Mouse (Mus musculus) heart, embryonic 14.5 days (tissue): Measurements from ENCODE around the gene Usp24. TPM values are rescaled to one million over a fixed set of nuclear protein-coding genes. Genes with fewer than 3 reads are reported as not detected.

ENCODE experiments used
- ATAC-seq: fragments of 200-750 bp; cut with Nextera tagmentation; 2 replicates; pipeline ENCODE4 v1.8.0; 2017; ENCODE audit warnings: low read depth, moderate TSS enrichment; ENCODE audit not compliant: insufficient number of reproducible peaks, insufficient read depth, low FRiP score
- H3K27ac ChIP-seq, 2 experiments: fragments of 200-500 bp in 1 of 2; fragments of 300-500 bp in 1 of 2; sonication (generic) in 1 of 2; replicated peaks in 1 of 2; 2 replicates each; pipeline ENCODE4 v1.5.1; 2012 to 2014; ENCODE audit warnings: low read depth in 2 of 2, low read length in 2 of 2, control low read depth in 1 of 2, mild to moderate bottlenecking in 1 of 2, mixed read lengths in 1 of 2; ENCODE audit not compliant: control insufficient read depth in 1 of 2, insufficient read depth in 1 of 2
- H3K27me3 ChIP-seq: fragments of 300-500 bp; sonication (generic); 2 replicates; pipeline ENCODE4 v1.6.1; 2014; ENCODE audit warnings: mild to moderate bottlenecking, low read length, control low read depth; ENCODE audit not compliant: control insufficient read depth, insufficient read depth
- H3K36me3 ChIP-seq: fragments of 300-500 bp; sonication (generic); 2 replicates; pipeline ENCODE4 v1.6.1; 2014; ENCODE audit warnings: mild to moderate bottlenecking, control low read depth, low read length, mixed read lengths; ENCODE audit not compliant: control insufficient read depth, insufficient read depth
- H3K4me1 ChIP-seq, 2 experiments: fragments of 200-500 bp in 1 of 2; fragments of 300-500 bp in 1 of 2; sonication (generic) in 1 of 2; 2 replicates each; pipeline ENCODE4 v1.6.1; 2012 to 2014; ENCODE audit warnings: low read length in 2 of 2, control low read depth in 1 of 2, mixed read lengths in 1 of 2; ENCODE audit not compliant: control insufficient read depth in 2 of 2, insufficient read depth in 2 of 2
- H3K4me2 ChIP-seq: fragments of 300-500 bp; sonication (generic); 2 replicates; pipeline ENCODE4 v1.6.1; 2014; ENCODE audit warnings: mild to moderate bottlenecking, low read length
- H3K4me3 ChIP-seq, 2 experiments: fragments of 200-500 bp in 1 of 2; fragments of 300-500 bp in 1 of 2; sonication (generic) in 1 of 2; 2 replicates each; pipeline ENCODE4 v1.5.1; 2012 to 2014; ENCODE audit warnings: low read length in 2 of 2, mild to moderate bottlenecking in 2 of 2, control low read depth in 1 of 2, low read depth in 1 of 2, moderate library complexity in 1 of 2; ENCODE audit not compliant: control insufficient read depth in 1 of 2, insufficient read depth in 1 of 2
- H3K9ac ChIP-seq: fragments of 300-500 bp; sonication (generic); 2 replicates; pipeline ENCODE4 v1.6.1; 2014; ENCODE audit warnings: mild to moderate bottlenecking, low read length
- H3K9me3 ChIP-seq: fragments of 300-500 bp; sonication (generic); 2 replicates; pipeline ENCODE4 v1.6.1; 2016; ENCODE audit warnings: low read length, control low read depth; ENCODE audit not compliant: control insufficient read depth
- WGBS: fragments of 180-500 bp; shearing (Covaris S2); extraction: QIAGEN DNeasy Blood & Tissue Kit; methylation state at CpG from one replicate; pipeline ENCODE4 v1.1.7; 2014; 5-methylcytosine and 5-hydroxymethylcytosine counted together
- polyA plus RNA-seq: library from polyadenylated mRNA; unstranded; fragments of >200 nt; fragmentation: Nextera tagmentation; extraction: Ambion mirVana; gene quantifications from 2 replicates; pipeline ENCODE4 v1.2.1, GENCODE M21; 2014

Usp24 gene
- polyA plus RNA-seq, 1 experiment from 2014 or later, result 12.9 TPM

- H3K9me3 ChIP-seq, result 0 out of 2 replicates have a peak, but pooled peaks cover 3% of the 10 kb centered on the region
- WGBS, result 79% methylated on average over 3 of the region's 3 CpGs
- H3K9ac ChIP-seq, result no peak overlapping the region
- H3K4me1 ChIP-seq, result no peaks in the 10 kb centered on the region
- H3K4me3 ChIP-seq, result no peak overlapping the region
- no peaks in the 10 kb centered on the region for H3K27me3 ChIP-seq
- H3K4me2 ChIP-seq, result no peak overlapping the region
- H3K27ac ChIP-seq, result no peak overlapping the region
- no peak for ATAC-seq
- H3K36me3 ChIP-seq, result peaks cover 75% of the 10 kb centered on the region
Observed at GRCm38 (mm10) chr4:106389908-106390307, 73.9 kb downstream of the Usp24 start.

- H3K4me2 ChIP-seq, result no peak overlapping the region
- 96% methylated on average over 14 of the region's 14 CpGs for whole genome bisulfite sequencing
- H3K36me3 ChIP-seq, result peaks cover 97% of the 10 kb centered on the region
- no peak for ATAC-seq
- no peaks in the 10 kb centered on the region for H3K4me1 ChIP-seq
- H3K9ac ChIP-seq, result no peak overlapping the region
- H3K9me3 ChIP-seq, result no peaks in the 10 kb centered on the region
- no peaks in the 10 kb centered on the region for H3K27me3 ChIP-seq
- H3K4me3 ChIP-seq, result no peak overlapping the region
- no peak overlapping the region for H3K27ac ChIP-seq
Observed at GRCm38 (mm10) chr4:106409621-106410020, 93.6 kb downstream of the Usp24 start.

GRCm38 (mm10) chr4:106419256-106419655, 103.2 kb downstream of the Usp24 start:
- Histone ChIP-seq H3K27me3 (no peaks in the 10 kb centered on the region), H3K4me2 (no peak overlapping the region), H3K27ac (no peak overlapping the region), H3K4me1 (no peaks in the 10 kb centered on the region), H3K36me3 (peaks cover 86% of the 10 kb centered on the region), H3K9ac (no peak overlapping the region), H3K4me3 (no peak overlapping the region), H3K9me3 (no peaks in the 10 kb centered on the region)
- no peak for ATAC-seq
- WGBS, result 86% methylated on average over 3 of the region's 3 CpGs

GRCm38 (mm10) chr4:106419791-106420190, 103.8 kb downstream of the Usp24 start:
- no peak for ATAC-seq
- no peaks in the 10 kb centered on the region for H3K4me1 ChIP-seq
- H3K4me3 ChIP-seq, result no peak overlapping the region
- no peaks in the 10 kb centered on the region for H3K9me3 ChIP-seq
- H3K4me2 ChIP-seq, result no peak overlapping the region
- no peak overlapping the region for H3K27ac ChIP-seq
- H3K9ac ChIP-seq, result no peak overlapping the region
- WGBS, result 88% methylated on average over 6 of the region's 6 CpGs
- H3K36me3 ChIP-seq, result peaks cover 86% of the 10 kb centered on the region
- H3K27me3 ChIP-seq, result no peaks in the 10 kb centered on the region

- Histone ChIP-seq H3K4me2 (no peak overlapping the region), H3K9me3 (no peaks in the 10 kb centered on the region), H3K4me3 (no peak overlapping the region), H3K4me1 (no peaks in the 10 kb centered on the region), H3K9ac (no peak overlapping the region), H3K27me3 (no peaks in the 10 kb centered on the region), H3K27ac (no peak overlapping the region), H3K36me3 (peaks cover 85% of the 10 kb centered on the region)
- no peak for ATAC-seq
- 87% methylated on average over 3 of the region's 3 CpGs for WGBS
Observed at GRCm38 (mm10) chr4:106422597-106422996, 106.6 kb downstream of the Usp24 start.

GRCm38 (mm10) chr4:106424560-106424959, 108.5 kb downstream of the Usp24 start:
- ATAC-seq, result no peak
- Histone ChIP-seq H3K36me3 (peaks cover 86% of the 10 kb centered on the region), H3K27me3 (no peaks in the 10 kb centered on the region), H3K9ac (no peak overlapping the region), H3K4me1 (no peaks in the 10 kb centered on the region), H3K4me2 (no peak overlapping the region), H3K4me3 (no peak overlapping the region), H3K9me3 (no peaks in the 10 kb centered on the region), H3K27ac (no peak overlapping the region)
- WGBS, result 93% methylated on average over 1 of the region's 1 CpGs

- H3K4me1 ChIP-seq, result no peaks in the 10 kb centered on the region
- no peaks in the 10 kb centered on the region for H3K9me3 ChIP-seq
- no peak overlapping the region for H3K9ac ChIP-seq
- no peaks in the 10 kb centered on the region for H3K27me3 ChIP-seq
- no peak overlapping the region for H3K4me3 ChIP-seq
- no peak overlapping the region for H3K27ac ChIP-seq
- ATAC-seq, result no peak
- H3K36me3 ChIP-seq, result peaks cover 88% of the 10 kb centered on the region
- WGBS, result 76% methylated on average over 5 of the region's 5 CpGs
- H3K4me2 ChIP-seq, result no peak overlapping the region
Observed at GRCm38 (mm10) chr4:106426286-106426685, 110.3 kb downstream of the Usp24 start.

GRCm38 (mm10) chr4:106428616-106429015, 112.6 kb downstream of the Usp24 start:
- 90% methylated on average over 6 of the region's 6 CpGs for WGBS
- no peak for ATAC-seq
- Histone ChIP-seq H3K4me3 (no peak overlapping the region), H3K9ac (no peak overlapping the region), H3K4me2 (no peak overlapping the region), H3K27me3 (no peaks in the 10 kb centered on the region), H3K27ac (no peak overlapping the region), H3K9me3 (no peaks in the 10 kb centered on the region), H3K36me3 (peaks cover 94% of the 10 kb centered on the region), H3K4me1 (no peaks in the 10 kb centered on the region)
